Mouse (Mus musculus): ENCODE data around the gene Rex1bd.

DNA sequence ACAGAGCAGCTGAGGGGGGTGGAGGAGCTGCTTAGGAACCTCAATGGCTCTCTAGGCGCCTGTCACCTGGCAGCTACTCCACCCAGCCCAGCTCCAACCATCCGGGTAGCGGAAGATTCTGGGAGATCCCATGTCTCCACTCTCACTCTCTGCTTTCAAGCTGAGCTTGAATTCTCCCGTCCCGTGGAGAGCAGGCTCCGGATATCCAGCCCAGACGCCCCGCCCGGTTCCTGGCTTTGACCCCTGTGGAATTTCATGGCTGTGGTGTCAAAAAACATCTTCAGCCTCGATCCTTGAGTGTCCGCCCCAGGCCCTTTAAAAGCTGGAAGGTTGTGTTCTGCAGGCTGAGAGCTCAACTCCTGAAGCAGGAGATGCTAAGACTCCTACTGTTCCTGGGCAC is 39.8 kb downstream of the Rex1bd start:
- TF ChIP-seq POLR2A (IDR thresholded peaks at IDR 0.05; ENCODE audit: borderline replicate concordance, extremely low read depth, insufficient read depth, insufficient read length, poor library complexity, severe bottlenecking), result no peak
- no peak for TF ChIP-seq CTCF (IDR thresholded peaks at IDR 0.05; ENCODE audit: borderline replicate concordance, extremely low read depth, insufficient read depth, insufficient read length)

All from brain, embryonic 14.5 days (tissue).